Mouse (Mus musculus) intestine, embryonic 15.5 days (tissue): Measurements from ENCODE around the gene H2-T24. TPM values are rescaled to one million over a fixed set of nuclear protein-coding genes. Genes with fewer than 3 reads are reported as not detected.

Experiments used
- ATAC-seq: fragments of 200-750 bp; cut with Nextera tagmentation; 2 replicates; pipeline ENCODE4 v1.8.0; 2017; ENCODE audit warnings: moderate TSS enrichment, moderate library complexity
- H3K27ac ChIP-seq: fragments of 300-500 bp; sonication (generic); 2 replicates; pipeline ENCODE4 v1.5.1; 2015; ENCODE audit warnings: mild to moderate bottlenecking, inconsistent platforms
- H3K27me3 ChIP-seq: fragments of 300-500 bp; sonication (generic); replicated peaks from 2 replicates; pipeline ENCODE4 v1.6.1; 2015; ENCODE audit warnings: inconsistent platforms
- H3K36me3 ChIP-seq: fragments of 300-500 bp; sonication (generic); 2 replicates; pipeline ENCODE4 v1.6.1; 2015; ENCODE audit warnings: inconsistent platforms
- H3K4me1 ChIP-seq: fragments of 300-500 bp; sonication (generic); replicated peaks from 2 replicates; pipeline ENCODE4 v1.6.1; 2015; ENCODE audit warnings: inconsistent platforms
- H3K4me2 ChIP-seq: fragments of 300-500 bp; sonication (generic); replicated peaks from 2 replicates; pipeline ENCODE4 v1.6.1; 2015; ENCODE audit warnings: mild to moderate bottlenecking, inconsistent platforms
- H3K4me3 ChIP-seq: fragments of 300-500 bp; sonication (generic); replicated peaks from 2 replicates; pipeline ENCODE4 v1.5.1; 2015; ENCODE audit warnings: inconsistent platforms
- H3K9ac ChIP-seq: fragments of 300-500 bp; sonication (generic); 2 replicates; pipeline ENCODE4 v1.6.1; 2015; ENCODE audit warnings: inconsistent platforms
- H3K9me3 ChIP-seq: fragments of 300-500 bp; sonication (generic); 2 replicates; pipeline ENCODE4 v1.6.1; 2016; ENCODE audit warnings: inconsistent platforms
- WGBS: fragments of 180-500 bp; shearing (Covaris S2); methylation state at CpG from one replicate; pipeline ENCODE4 v1.1.7; 2015; 5-methylcytosine and 5-hydroxymethylcytosine counted together
- polyA plus RNA-seq: library from polyadenylated mRNA; unstranded; fragments of >200 nt; fragmentation: Nextera tagmentation; extraction: Ambion mirVana; gene quantifications from 2 replicates; pipeline ENCODE4 v1.2.1, GENCODE M21; 2015

Gene H2-T24
- polyA plus RNA-seq, 1 experiment from 2014 or later: 2.0 TPM

DNA sequence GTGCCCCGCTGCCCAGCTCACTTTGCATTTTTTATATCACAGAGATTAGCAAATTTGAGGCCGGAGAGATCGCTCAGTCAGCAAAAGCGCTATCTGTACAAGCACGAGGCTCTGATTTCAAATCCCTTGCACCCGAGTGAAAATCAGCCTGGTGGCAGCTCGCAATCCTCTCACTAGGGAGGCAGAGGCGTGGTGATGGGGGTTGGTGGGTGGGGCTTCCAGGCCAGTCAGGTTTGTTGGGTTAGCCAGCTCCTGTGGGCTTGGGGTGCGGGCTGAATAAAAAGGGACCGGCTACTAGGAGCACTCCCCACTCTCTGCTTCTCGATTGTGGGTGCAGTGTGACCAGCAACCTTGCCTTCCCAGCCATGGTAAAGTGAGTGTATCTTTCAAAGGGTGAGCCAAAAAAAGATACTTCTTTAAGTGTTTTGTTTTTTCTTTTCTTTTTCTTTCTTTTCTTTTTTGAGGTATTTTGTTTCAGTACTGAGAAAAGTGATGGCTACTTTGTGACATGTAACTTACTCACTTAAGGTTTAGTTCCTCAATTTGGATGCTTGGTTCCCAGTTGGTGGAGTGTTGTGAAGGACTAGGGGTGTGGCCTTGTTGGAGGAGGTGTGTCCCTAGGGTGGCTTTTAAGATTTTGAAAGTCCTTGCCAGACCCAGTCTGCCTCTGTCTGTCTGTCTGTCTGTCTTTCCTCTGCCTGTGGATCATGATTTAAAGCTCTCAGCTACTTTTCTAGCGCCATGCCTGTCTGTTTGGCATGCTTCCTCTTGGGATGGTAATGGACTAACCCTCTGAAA lies 22.4 kb downstream of the H2-T24 start:
- Histone ChIP-seq H3K4me2 (0 out of 2 replicates have a peak overlapping the region, but pooled peaks have one; percentile 6), H3K27ac (no peak overlapping the region), H3K9ac (no peak overlapping the region), H3K36me3 (no peaks in the 10 kb centered on the region), H3K4me3 (no peak overlapping the region), H3K9me3 (no peaks in the 10 kb centered on the region), H3K4me1 (0 out of 2 replicates have a peak, but pooled peaks cover 10% of the 10 kb centered on the region), H3K27me3 (no peaks in the 10 kb centered on the region)
- 56% methylated on average over 12 of the region's 12 CpGs for WGBS
- ATAC-seq: no peak

DNA sequence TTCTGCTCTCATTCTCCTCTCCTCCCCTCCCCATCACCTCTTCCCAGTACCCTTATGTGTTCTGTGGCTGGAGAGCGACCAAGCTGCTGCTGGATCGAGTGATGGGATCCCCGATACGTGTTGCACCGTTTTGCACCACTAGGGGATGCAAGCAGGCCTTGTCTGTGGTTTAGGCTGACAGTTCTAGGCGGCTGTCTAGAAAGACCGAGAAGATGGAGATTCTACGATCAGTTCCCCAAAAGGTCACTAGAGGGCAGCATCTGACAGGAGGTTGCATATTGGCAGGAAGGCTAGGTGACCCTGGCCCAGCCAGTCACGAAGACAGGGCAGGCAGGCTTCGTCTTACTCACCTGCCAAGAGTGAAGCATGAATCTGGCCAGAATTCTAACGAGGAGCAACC lies 23.4 kb downstream of the H2-T24 start:
- no peak overlapping the region for H3K27ac ChIP-seq
- ATAC-seq: peak; percentile 70
- H3K9me3 ChIP-seq: no peaks in the 10 kb centered on the region
- no peak overlapping the region for H3K4me2 ChIP-seq
- H3K4me1 ChIP-seq: peaks cover 11% of the 10 kb centered on the region
- WGBS: 2% methylated on average over 11 of the region's 11 CpGs
- no peak overlapping the region for H3K9ac ChIP-seq
- H3K4me3 ChIP-seq: no peak overlapping the region
- no peaks in the 10 kb centered on the region for H3K27me3 ChIP-seq
- no peaks in the 10 kb centered on the region for H3K36me3 ChIP-seq

DNA sequence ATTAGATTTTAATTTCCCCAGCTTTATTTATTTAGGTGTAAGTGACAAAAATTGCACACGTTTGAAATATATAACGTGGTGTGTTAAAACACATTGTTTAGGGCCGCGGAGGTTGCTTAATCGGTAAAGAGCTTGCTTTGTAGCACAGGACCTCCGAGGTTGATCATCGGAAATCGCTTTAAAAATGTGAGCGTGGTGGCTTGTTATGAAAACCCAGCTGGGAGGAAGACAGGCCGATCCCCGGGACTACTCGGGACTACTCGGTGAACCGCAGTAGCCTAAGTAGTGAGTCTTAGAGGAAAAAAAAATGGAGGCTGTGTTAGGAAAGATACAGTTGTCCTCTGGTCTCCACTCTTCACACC lies 25.5 kb downstream of the H2-T24 start:
- ATAC-seq: no peak

DNA sequence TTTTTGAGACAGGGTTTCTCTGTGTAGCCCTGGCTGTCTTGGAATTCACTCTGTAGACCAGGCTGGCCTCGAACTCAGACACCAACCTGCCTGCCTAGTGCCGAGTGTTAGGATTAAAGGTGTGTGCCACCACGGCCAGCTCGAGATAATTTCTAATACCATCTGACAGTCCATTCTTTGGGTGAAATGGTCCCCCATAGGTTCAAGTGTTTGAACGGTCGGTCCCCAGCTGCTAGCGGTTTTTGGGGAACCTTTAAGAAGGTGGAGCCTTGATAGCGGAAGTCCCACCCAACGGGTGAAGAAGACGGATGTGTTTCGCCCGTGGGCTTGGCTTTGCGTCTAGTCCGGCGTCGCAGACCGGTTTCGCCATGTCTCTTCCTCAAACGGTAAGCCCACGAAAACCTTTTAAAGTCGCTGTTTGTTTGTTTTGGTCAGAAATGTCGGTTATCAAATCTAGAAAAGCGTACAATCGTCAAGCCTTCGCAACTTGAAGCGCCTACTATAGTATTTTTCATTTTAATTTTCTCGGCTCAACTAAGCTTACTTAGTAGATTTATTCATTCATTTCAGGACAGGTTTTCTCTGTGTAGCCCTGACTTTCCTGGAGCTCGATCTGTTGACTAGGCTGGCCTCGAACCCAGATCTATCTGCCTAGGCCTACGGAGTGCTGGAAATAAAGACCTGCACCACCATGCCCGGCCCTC lies 26.0 kb downstream of the H2-T24 start:
- Histone ChIP-seq H3K9me3 (no peaks in the 10 kb centered on the region), H3K4me3 (peak overlapping the region; percentile 45), H3K27ac (no peak overlapping the region), H3K4me1 (peaks cover 14% of the 10 kb centered on the region), H3K27me3 (no peaks in the 10 kb centered on the region), H3K4me2 (peak overlapping the region; percentile 66), H3K9ac (peak overlapping the region; percentile 43), H3K36me3 (0 out of 2 replicates have a peak, but pooled peaks cover 3% of the 10 kb centered on the region)
- WGBS: 4% methylated on average over 31 of the region's 31 CpGs
- ATAC-seq: peak; percentile 71

More for the DNA sequence above, 25.5 kb downstream of the H2-T24 start:
- H3K4me2 ChIP-seq: peak overlapping the region; percentile 66
- WGBS: 4% methylated on average over 14 of the region's 14 CpGs
- no peaks in the 10 kb centered on the region for H3K36me3 ChIP-seq
- H3K4me1 ChIP-seq: peaks cover 14% of the 10 kb centered on the region
- H3K4me3 ChIP-seq: peak overlapping the region; percentile 45
- no peaks in the 10 kb centered on the region for H3K27me3 ChIP-seq
- H3K9ac ChIP-seq: peak overlapping the region; percentile 43
- H3K27ac ChIP-seq: no peak overlapping the region
- H3K9me3 ChIP-seq: no peaks in the 10 kb centered on the region

DNA sequence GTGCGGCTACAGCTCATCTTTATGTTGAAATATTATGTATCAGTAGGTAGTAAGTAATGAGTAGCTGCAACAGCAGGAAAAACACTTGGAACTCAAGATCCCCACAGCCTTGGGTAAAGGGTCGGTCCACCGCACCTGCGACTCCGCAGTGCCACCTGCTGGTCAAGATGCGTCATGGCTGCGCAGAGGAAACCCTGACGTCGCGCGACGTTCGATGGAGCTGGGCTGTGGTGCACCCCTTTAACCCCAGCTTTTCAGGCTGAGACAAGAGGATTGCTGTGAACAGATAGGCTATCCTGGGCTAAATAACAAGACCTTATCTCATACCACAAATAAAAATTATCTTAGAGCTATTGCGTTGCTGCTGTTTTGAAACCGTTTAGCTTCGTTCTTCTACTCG lies 26.7 kb downstream of the H2-T24 start:
- Histone ChIP-seq H3K4me2 (peak overlapping the region; percentile 66), H3K4me3 (no peak overlapping the region; the same call in 1 of the 2 replicates)

DNA sequence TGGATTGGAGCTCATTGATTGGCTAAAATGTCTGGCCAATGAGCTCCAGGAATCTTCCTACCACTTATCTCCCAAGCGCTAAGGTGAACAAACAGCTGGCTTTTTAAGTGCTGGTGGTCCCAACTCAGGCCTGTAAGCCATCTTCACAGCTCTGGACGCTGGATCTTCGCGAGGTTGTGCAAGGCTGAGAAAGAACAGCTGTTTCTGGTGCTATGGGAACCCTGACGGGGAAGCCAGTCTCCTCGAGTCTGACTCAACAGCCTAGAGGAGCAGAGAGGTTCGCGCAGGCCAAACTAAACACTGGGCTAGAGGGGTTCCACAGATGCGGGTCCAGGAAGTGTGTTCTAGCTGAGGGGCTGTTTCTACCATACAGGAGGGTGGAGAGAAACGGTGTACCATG lies 28.6 kb downstream of the H2-T24 start:
- Histone ChIP-seq H3K4me3 (no peak overlapping the region), H3K9ac (no peak overlapping the region), H3K36me3 (peaks cover 24% of the 10 kb centered on the region), H3K4me1 (peaks cover 10% of the 10 kb centered on the region), H3K27ac (no peak overlapping the region), H3K9me3 (no peaks in the 10 kb centered on the region), H3K4me2 (peak overlapping the region; percentile 3; the same call in 1 of the 2 replicates), H3K27me3 (no peaks in the 10 kb centered on the region)
- 28% methylated on average over 10 of the region's 10 CpGs for WGBS
- no peak for ATAC-seq

More for the DNA sequence above, 26.7 kb downstream of the H2-T24 start:
- H3K27me3 ChIP-seq: no peaks in the 10 kb centered on the region
- no peaks in the 10 kb centered on the region for H3K9me3 ChIP-seq
- WGBS: 6% methylated on average over 17 of the region's 17 CpGs
- ATAC-seq: peak; percentile 68
- peaks cover 14% of the 10 kb centered on the region for H3K4me1 ChIP-seq
- 0 out of 2 replicates have a peak, but pooled peaks cover 7% of the 10 kb centered on the region for H3K36me3 ChIP-seq
- H3K9ac ChIP-seq: no peak overlapping the region
- H3K27ac ChIP-seq: no peak overlapping the region

DNA sequence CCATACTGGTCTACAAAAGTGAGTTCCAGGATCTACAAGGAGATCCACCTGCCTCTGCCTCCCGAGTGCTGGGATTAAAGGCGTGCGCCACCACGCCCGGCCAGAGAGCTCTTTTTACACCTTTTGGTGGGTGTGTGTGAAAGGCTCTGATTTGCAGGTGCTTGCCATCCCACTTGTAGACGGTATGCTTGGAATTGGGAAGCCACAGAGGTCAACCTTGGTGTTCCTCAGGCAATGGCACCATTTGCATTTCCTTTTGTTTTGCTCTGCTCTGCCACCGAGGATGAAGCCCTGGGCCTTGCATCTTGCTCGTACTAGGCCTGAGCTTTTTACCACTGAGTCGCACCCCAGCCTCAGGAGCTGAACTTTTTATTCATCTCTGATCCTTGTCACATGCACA lies 38.6 kb downstream of the H2-T24 start:
- Histone ChIP-seq H3K27ac (no peak overlapping the region), H3K36me3 (peaks cover 23% of the 10 kb centered on the region), H3K27me3 (no peaks in the 10 kb centered on the region), H3K4me1 (peaks cover 22% of the 10 kb centered on the region), H3K9ac (no peak overlapping the region), H3K4me2 (no peak overlapping the region; the same call in 1 of the 2 replicates), H3K4me3 (no peak overlapping the region), H3K9me3 (no peaks in the 10 kb centered on the region)
- 91% methylated on average over 9 of the region's 9 CpGs for WGBS
- ATAC-seq: no peak

DNA sequence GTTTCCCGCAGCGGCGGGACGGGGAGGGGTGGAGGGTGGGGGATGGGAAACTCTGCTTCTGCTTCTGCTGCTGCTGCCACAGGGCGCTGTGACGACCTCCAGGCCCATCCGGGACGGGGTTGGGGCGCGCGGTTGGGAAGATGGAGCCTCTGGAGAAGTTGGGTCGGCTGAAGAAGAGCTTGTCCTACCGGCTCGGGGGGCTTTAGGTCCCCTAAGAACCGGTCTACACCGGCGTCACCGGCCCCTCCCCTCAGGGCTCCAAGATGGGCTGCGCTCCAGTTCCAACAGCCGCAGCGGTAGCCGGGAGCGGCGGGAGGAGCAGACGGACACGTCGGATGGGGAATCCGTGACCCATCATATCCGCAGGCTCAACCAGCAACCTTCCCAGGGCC lies 40.0 kb downstream of the H2-T24 start:
- Histone ChIP-seq H3K27me3 (no peaks in the 10 kb centered on the region), H3K4me2 (peak overlapping the region; percentile 89), H3K4me3 (peak overlapping the region; percentile 94), H3K9ac (peak overlapping the region; percentile 81), H3K36me3 (peaks cover 17% of the 10 kb centered on the region), H3K9me3 (no peaks in the 10 kb centered on the region), H3K27ac (peak overlapping the region; percentile 95), H3K4me1 (peaks cover 22% of the 10 kb centered on the region)
- ATAC-seq: peak; percentile 24
- 0% methylated on average over 28 of the region's 29 CpGs for WGBS

DNA sequence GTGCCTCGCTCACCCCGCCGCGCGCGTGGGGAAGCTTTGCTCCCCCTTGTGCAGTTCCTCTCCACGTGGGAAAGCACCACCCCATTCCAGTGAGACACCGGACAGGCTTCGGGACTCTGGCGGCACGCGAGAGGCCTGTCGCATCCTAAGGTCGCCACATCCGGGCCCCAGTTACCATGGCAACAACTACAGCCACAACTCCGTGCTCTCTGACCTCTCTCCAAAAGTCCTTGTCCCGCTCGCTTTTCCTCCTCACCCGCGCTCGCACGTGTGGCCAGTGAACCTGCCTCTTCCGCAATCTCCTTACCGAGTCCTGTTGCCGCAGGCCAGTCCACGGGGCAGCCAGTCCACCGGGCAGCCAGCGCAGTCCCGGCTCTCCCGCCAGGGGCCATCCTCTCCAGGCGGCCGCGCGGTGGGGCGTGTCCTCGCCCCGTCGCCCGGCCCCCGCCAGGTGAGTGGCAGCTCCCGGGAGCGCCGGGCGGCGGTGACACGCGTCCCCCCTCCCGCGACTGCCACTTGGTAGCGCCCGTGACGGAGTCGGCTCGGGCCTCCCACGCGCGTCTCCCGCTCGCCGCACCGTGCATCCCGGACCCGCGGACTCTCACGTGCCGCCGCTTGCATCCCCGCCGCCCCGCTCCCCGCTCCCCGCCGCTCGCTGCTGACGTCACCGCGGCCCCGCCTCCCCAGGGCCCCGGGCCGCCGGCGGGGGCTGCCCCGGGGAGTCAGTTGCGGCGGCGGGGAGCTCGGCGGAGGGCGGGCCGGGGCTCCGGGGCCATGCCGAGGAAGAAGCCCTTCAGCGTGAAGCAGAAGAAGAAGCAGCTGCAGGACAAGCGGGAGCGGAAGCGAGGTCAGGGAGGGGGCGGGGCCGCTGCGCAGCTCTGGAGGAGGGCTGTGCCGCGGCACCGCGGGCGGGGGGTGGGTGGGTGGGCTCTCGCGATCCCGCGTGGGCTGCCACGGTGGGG lies 40.7 kb downstream of the H2-T24 start, which contains the start of the genes Gnl1 and Prr3:
Gene Gnl1 (plus strand): TSS at position 451 of the 962 bp plus-strand sequence.
Gene Prr3 (minus strand): TSS at position 836 of the 962 bp plus-strand sequence.
- no peaks in the 10 kb centered on the region for H3K27me3 ChIP-seq
- ATAC-seq: peak; percentile 95
- H3K4me3 ChIP-seq: peak within 1 kb of the TSS; percentile 94
- H3K9me3 ChIP-seq: no peaks in the 10 kb centered on the region
- H3K36me3 ChIP-seq: peaks cover 17% of the 10 kb centered on the region
- H3K4me1 ChIP-seq: peaks cover 22% of the 10 kb centered on the region
- under 1% methylated on average over 92 of the region's 109 CpGs for WGBS
- peak within 1 kb of the TSS; percentile 89 for H3K4me2 ChIP-seq
- peak within 1 kb of the TSS; percentile 81 for H3K9ac ChIP-seq
- peak within 1 kb of the TSS; percentile 95 for H3K27ac ChIP-seq

DNA sequence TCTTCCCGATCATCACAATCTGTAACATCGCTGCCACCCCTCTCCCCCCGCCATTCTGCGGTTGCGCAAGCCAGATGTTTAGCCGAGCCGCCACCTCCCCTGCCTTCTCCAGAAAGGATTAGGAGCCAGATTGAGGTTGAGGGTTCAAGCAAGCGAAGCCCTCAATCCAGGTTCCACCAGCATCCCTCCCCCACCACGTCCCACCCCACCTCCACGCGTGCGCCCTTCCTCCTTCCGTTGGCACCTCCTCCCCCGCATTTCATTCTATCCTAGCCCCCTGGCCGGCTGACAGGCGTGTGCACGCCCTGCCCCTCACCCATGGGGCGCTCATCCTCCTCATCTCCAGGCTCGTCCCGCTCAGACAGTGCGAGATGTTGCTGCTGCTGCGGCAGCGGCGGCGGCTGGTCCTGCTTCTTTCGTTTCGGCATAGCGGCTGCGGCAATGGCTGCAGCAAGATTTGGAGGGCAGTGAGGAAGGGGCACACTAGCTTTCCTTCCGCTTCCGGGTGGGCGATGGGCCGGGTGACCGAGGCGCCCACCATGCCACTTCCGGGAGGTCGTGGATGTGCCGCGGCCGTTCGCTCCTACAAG lies 41.5 kb downstream of the H2-T24 start:
- Histone ChIP-seq H3K4me1 (peaks cover 22% of the 10 kb centered on the region), H3K9ac (peak overlapping the region; percentile 81), H3K27me3 (no peaks in the 10 kb centered on the region), H3K27ac (peak overlapping the region; percentile 95), H3K9me3 (no peaks in the 10 kb centered on the region), H3K4me2 (peak overlapping the region; percentile 89), H3K36me3 (peaks cover 22% of the 10 kb centered on the region), H3K4me3 (peak overlapping the region; percentile 94)
- under 1% methylated on average over 41 of the region's 41 CpGs for WGBS
- ATAC-seq: peak; percentile 75

DNA sequence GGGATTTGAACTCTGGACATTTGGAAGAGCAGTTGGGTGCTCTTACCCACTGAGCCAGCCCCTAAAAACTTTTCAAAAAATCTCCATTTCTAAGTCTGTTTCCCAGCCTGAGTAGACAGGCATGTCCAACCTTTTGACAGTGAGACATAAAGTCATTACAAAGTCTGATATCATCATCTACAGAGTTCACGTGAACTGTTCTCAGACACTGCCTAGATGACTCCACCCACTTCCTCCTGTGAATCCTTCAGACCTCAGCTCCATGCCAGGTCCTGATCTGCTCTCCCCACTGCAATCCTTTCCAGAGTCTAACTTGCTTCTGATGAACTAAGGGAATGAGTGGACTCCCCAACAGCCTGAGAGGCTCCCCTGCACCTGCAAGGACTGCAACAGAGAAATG lies 48.2 kb downstream of the H2-T24 start:
- Histone ChIP-seq H3K36me3 (peaks cover 6% of the 10 kb centered on the region), H3K9me3 (no peaks in the 10 kb centered on the region), H3K4me1 (peaks cover 16% of the 10 kb centered on the region), H3K27me3 (no peaks in the 10 kb centered on the region), H3K27ac (no peak overlapping the region), H3K4me3 (no peak overlapping the region), H3K4me2 (no peak overlapping the region), H3K9ac (no peak overlapping the region)
- ATAC-seq: no peak
- WGBS: 56% methylated on average over 1 of the region's 1 CpGs
